Mouse (Mus musculus): ENCODE results near the gene Nfkbib. TPM values are rescaled to one million over a fixed set of nuclear protein-coding genes. Genes with fewer than 3 reads are reported as not detected.

The Nfkbib gene
- total RNA-seq (2017) = 23.5 and 24.3 TPM in 2 replicates

DNA sequence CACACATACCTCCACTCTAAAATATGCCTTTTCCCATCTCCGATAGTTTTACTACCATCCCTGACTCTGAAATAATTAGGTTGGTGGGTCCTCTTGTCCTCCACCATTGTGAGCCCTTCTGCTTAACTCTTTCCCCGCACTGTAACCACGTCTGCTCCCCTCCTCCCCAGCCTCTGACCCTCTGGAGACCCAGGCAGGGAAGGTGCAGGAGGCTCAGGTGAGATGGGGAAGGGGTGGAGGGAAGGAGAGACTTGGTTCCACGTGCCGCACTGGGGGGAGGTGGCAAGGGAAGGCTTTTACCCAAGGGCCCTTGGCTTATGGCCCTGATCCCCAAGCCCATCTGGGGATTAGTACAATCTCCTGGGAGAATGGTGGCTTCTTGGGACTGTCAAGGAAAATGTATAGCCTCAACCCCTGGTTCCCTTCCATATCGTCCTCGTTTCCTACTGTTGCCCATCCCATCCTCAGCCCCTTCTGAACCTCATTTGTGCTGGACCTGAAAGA lies at the start of gene Nfkbib:
Gene Nfkbib (minus strand): TSS at position 51 of the 504 bp plus-strand sequence.
- ATAC-seq (ENCODE audit: extremely low read depth, insufficient number of reproducible peaks, low FRiP score, poor library complexity, severe bottlenecking) = no peak

DNA sequence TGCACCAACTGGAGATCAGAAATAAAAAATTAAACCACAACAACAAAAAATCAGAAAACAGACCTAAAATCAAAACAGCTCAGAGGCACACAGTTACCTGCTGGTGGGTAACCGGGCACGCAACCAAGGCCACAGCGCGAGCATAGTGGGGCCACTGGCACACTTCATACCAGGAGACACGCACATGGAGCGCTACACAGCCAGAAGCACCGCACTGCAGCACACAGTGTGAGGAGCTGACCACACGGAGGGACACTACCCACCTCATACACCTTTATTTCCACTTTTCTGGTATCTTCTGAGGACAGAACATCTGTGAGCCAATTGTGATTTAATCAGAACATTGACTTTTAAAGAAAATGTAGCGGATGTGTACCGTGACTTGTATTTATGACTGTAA lies 49.6 kb upstream of the Nfkbib start:
- no peak for ATAC-seq (ENCODE audit: extremely low read depth, insufficient number of reproducible peaks, low FRiP score, poor library complexity, severe bottlenecking)

DNA sequence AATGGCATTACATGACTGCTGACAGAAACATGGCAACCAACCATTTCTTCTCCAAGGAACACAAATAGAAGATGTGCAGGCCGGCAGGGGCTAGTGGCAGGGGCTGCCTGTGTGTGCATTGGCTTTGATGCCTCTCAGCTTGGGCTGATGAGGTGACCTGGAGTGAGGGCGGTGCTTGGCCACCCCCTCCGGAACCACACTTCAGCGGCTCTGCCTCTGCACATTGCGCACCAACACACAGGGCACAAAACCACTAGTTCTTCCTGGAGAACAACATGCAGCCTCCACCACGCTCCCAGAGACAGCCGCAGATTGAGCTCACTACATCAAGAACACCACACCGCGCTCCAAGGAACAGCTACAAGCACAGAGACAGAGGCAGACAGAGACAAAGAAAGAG lies 48.9 kb upstream of the Nfkbib start:
- ATAC-seq (ENCODE audit: extremely low read depth, insufficient number of reproducible peaks, low FRiP score, poor library complexity, severe bottlenecking) = peak; percentile 79

DNA sequence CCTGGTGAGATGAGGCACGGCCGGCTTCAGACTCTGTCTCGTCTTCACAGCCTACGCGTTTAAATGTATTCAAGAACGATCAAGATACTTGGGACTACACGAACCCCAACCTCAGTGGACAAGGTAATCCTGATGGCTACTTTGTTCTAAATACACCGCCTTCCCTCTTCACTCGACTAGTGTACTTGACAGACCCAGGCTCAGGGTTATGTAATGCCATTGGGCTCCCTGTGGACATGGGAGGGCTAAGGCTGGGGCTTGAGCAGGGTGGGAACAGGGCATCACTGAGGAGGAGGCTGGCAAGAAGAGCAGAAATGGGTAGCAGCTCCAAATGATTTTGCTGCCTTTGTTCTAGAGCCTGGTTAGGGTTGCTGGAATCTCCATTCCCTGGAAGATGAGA lies 47.9 kb upstream of the Nfkbib start:
- no peak for ATAC-seq (ENCODE audit: extremely low read depth, insufficient number of reproducible peaks, low FRiP score, poor library complexity, severe bottlenecking)

DNA sequence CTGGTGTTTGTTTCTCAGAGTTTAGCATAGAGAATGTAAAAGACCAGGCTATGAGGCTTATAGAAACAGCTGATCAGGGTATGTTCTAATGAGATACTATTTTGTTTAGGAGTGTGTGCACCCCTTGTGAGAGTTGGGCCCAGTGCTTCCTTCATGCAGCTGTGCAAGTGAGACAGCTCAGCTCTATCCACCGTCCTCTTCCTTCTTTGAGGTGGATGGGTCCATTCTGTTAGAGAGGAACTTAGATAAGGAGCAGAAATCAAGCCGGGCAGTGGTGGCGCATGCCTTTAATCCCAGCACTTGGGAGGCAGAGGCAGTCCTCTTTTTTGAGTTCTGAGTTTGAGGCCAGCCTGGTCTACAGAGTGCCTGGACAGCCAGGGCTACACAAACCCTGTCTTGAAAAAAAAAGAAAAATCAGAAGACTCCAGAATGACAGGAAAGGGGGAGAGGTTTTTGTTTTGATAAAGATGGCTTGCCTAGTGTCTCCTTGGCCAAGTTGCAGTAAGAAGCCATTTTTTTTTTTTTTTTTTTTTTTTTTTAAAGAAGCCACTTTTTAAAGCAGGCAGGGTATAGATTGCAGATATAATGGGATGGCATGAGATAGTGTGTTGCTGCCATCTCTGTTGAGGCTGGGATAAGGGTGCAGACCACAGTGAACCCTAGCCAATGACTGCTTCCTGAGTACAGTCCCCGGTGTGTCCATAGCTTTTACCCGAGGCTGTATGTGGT lies 47.2 kb upstream of the Nfkbib start:
- no peak for ATAC-seq (ENCODE audit: extremely low read depth, insufficient number of reproducible peaks, low FRiP score, poor library complexity, severe bottlenecking)

DNA sequence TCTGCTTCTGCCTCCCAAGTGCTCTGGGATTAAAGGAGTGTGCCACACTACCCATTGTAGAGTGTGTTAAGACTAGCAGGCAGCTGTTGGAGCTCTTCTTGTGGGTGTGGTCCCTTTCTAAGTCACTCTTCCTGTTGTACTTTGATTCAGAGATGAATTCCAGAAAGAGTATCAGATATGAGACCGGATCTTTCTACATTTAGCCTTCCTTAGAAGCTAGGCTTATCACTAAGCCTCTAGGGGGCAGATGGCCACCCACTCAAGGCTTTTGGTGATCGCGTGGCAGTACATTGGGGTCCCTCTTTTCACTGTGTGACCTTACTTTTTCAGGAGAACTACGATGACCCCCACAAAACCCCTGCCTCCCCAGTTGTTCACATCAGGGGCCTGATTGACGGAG lies 45.6 kb upstream of the Nfkbib start:
- ATAC-seq (ENCODE audit: extremely low read depth, insufficient number of reproducible peaks, low FRiP score, poor library complexity, severe bottlenecking) = no peak

DNA sequence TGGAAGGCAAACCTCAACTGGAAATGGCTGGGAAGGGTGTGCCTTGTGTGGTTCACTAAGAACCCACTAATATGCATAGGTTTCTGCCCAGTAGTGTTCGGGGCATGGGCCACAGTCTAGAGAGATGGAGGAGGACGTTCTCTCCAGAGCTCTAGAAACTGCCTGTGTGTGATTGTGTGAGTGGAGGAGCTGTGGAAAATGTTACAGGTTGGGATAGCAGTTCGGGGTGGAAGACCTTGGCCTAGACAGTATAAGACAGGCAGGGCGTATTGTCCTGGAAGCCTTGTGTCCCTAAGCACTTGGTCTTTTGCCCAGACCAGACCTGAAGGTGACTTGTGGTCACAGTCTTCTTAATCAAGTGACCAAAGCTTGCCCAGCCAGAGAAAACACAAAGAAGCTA lies 45.1 kb upstream of the Nfkbib start:
- no peak for ATAC-seq (ENCODE audit: extremely low read depth, insufficient number of reproducible peaks, low FRiP score, poor library complexity, severe bottlenecking)

DNA sequence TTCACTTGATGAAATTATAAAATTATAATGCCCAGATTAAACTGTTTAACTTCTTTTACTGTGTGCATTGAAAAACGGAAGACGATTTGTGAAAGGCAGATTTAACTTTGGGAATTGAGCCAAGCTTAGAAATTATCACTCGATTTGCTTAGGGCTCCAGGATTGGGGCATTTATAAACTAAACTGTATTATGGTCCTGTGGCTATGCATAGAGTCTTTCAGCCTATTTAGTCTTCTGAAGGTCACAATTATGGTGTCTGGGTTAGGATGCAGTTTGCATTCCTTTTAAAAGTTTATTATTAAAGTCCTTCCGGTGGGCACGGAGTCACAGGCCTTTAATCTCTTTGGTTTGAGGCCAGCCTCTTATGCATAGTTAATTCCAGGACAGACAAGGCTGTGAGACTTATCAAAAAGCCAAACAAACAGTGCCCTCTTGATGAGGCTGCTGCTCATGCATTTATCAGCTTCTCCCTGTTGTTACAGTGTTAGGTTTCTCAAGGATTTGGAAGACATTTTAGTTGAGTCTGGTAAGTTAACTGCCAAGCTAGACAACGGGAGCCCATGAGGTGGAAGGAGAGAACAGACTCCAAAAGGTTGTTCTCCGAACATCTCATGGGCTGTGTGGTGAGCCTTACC lies 44.4 kb upstream of the Nfkbib start:
- no peak for ATAC-seq (ENCODE audit: extremely low read depth, insufficient number of reproducible peaks, low FRiP score, poor library complexity, severe bottlenecking)

DNA sequence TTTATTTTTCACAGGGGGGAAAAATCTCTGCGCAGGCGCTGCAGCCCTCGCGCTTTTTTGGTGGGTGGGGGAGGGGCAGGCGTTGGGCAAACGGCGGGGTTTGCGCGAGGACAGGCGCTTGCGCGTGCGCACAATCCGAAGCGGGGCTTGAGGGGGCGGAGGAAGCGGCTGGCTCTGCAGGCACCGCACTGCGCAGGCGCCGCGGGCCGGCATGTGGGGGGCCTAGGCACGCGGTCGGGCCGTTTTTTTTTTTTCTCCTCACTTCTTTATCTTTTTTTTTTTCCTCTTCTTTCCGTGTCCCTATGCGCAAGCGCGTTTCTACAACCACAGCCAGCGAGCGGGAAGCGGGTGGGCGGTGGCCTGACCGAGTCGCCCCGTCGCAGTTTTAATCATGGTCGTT lies 43.9 kb upstream of the Nfkbib start:
- no peak for ATAC-seq (ENCODE audit: extremely low read depth, insufficient number of reproducible peaks, low FRiP score, poor library complexity, severe bottlenecking)

DNA sequence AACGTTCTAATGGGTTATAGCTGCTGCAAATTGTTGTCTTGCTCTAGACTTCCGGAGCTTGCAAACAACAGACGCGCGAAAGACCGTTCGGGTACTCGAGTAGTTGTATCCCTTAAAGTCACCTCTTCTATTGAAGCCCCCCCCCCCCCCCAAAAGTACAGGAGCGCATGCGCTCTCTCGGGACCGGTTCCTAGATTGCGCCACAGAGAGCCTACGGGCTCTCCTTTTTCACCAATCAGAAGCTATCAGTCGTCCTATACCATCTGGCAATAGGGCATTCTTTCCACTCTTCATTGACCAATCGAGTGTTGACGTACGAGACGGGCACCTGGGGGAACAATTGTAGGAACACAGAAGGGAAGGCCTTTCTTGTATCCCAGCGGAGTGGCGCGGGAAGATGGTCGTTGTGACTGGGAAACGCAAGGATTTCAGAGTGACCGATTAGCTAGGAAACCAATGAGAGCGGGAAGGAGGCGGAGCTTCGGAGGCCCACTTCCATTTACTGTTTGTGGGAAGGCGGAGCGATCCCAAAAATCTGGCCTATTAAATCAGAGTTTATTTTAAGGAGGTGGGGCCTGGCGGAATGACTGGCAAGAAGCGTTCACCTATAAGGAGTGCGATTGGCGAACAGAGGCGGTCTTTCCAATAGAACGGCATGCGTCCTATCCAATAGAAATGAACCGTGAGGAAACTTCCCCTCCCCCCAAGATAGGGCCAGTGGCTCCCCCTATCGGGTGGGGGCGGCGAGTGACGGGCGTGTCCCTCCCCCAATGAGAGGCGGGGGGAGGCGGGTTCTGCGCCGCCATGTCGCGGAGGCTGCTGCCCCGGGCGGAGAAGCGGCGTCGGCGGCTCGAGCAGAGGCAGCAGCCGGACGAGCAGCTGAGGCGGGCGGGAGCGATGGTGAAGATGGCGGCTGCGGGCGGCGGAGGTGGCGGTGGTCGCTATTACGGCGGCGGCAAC lies 43.1 kb upstream of the Nfkbib start:
- peak; percentile 80 for ATAC-seq (ENCODE audit: extremely low read depth, insufficient number of reproducible peaks, low FRiP score, poor library complexity, severe bottlenecking)

DNA sequence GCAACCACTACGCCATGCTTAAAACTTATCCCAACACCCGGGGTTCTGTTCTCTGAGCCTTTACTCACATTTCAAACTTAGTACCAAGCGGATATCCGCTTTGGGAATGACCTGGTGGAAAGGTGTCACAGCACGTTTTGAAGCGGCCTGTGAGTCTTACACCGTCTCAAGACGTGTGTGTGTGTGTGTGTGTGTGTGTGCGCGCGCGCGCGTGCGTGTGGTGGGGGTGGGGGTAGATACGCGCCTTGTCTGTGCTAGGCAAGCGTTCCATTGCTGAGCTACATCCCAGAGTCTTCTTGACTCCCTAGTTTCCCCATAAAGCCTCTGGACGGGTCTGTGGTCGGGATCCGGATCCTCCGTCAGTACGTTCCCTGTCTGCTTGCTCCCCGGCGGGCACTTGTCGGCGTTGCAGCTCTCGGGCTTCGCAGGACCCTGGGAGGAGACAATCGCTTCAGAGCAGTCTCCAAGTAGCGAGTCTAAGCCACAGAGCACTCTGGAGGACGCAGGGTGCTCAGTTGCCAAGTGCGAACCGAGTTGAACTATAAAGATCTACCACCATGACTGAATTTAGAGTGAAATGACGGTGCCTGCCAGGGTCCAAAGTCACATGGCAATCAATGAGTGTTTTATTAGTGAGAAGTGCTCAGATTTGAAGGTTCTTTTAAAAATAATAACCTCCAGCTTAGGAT lies 42.2 kb upstream of the Nfkbib start:
- no peak for ATAC-seq (ENCODE audit: extremely low read depth, insufficient number of reproducible peaks, low FRiP score, poor library complexity, severe bottlenecking)

DNA sequence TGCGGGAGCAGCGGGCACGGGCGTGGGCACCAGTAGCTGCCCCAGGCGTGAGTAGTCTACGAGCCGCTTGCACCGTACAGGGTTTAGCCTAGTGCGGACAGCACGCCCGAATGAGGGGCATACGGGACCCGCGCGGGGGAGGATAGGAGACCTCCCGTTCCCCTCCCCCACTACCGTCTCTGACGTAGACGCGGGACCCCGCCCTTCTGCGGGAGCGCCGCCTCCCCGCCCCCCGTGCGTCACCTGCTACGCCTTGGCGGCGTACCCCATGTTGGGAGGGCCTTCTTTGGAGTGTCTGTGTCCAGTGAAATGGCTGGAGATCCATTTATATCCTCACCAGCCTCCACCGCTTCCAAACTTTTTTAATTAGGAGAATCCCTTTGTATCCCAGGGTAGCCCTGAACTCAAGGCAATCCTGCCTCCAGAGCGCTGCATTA lies 41.7 kb upstream of the Nfkbib start:
- peak; percentile 49 for ATAC-seq (ENCODE audit: extremely low read depth, insufficient number of reproducible peaks, low FRiP score, poor library complexity, severe bottlenecking)

DNA sequence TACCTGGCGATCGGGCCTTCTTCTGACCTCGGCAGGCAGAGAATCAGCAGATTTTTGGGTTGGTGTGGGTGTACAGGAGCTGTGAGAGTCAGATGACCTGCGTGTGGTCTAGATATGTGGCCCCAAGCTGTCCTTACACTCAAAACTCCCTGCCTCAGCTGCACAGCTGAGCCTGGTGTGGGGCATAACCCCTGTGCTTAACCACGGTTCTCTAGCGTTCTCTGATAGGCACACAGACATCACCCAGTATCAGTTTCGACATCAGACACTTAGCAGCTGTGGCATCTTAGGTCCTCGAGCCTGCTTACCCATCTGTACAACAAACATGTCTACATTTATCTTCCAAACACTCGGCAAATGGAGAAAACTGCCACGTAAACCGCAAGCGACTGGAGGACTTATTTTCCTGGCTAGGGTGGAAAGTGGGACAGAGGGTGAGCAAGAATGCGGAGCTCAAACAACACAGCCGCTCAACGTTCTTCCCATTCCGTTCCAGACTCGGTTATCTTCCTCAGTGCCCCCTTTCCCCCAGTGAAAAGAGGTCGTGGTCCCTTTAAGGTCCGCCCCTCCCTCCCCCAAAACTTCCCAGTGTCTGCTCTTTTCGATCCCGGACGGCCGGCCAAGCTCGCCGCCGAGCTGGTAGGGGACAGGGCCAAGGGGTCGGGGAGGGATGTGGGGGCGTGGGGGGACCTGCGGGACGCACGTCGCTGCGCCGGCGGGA lies 41.1 kb upstream of the Nfkbib start, which contains the start of gene Hnrnpl:
Gene Hnrnpl (plus strand): TSS at position 321 of the 721 bp plus-strand sequence.
- ATAC-seq (ENCODE audit: extremely low read depth, insufficient number of reproducible peaks, low FRiP score, poor library complexity, severe bottlenecking) = peak; percentile 13; the same call in 1 of the 2 replicates

DNA sequence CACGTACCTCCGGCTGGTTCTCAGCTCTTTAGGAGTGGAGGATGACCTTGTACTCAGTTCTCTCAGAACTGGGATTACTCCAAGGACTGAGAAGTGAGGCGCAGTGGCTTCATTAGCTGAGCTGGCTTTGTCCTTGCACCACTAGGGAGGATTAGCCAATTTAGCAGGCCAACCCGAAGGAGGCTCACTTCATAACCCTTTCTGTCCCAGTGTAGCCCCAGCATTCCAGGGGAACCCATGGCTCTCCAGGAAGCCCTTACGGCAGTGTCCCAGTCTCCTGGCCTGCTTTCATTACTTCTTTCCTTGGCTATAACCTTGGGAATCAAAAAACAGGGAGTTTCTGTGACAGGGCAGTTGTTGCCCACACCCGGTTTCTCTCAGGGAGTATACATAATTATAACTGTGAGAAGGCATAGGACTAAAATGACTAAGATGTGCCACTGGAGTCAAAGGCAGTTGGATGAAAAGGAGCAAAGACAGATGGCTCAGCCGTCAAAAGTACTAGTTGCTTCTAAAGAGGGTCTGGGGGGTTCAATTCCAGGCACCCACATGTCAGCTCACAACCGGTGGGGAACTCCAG lies 40.4 kb upstream of the Nfkbib start:
- no peak for ATAC-seq (ENCODE audit: extremely low read depth, insufficient number of reproducible peaks, low FRiP score, poor library complexity, severe bottlenecking)

DNA sequence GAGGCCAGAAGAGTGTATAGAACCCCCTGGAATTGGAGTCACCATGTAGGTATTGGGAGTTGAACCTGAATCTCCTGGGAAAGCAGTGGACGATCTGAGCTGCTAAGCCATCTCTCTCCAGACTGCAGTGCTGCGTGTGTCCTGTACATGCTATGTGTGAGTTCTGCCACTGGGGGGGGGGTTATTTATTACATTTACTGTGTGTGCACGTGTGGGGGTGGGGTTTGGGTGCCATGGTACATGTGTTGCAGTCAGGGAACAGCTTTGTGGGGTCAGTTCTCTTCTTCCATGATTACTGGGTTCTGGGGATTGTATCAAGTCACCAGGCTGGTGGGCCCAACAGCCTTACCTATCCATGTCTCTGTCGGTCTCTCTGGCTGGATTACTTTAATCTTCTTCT lies 39.6 kb upstream of the Nfkbib start:
- ATAC-seq (ENCODE audit: extremely low read depth, insufficient number of reproducible peaks, low FRiP score, poor library complexity, severe bottlenecking) = no peak

DNA sequence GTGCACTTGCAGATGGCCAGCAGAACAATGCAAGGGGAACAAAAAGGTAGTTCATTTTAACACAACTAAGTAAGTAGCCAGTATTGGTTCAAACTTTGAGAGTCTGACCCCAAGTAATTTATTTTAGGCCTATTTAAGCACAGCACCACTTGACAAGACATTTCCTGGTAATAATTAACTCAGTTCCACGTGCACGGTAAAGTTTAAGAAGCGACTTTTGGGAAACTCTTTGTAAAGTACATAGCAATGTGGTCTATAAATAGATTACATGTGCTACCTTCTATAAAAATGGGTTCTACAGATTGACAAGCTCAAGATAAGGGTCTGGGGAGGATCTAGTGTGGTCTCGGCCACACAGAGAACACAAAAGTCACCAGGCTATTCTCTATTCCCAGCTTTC lies 36.4 kb upstream of the Nfkbib start:
- ATAC-seq (ENCODE audit: extremely low read depth, insufficient number of reproducible peaks, low FRiP score, poor library complexity, severe bottlenecking) = no peak

DNA sequence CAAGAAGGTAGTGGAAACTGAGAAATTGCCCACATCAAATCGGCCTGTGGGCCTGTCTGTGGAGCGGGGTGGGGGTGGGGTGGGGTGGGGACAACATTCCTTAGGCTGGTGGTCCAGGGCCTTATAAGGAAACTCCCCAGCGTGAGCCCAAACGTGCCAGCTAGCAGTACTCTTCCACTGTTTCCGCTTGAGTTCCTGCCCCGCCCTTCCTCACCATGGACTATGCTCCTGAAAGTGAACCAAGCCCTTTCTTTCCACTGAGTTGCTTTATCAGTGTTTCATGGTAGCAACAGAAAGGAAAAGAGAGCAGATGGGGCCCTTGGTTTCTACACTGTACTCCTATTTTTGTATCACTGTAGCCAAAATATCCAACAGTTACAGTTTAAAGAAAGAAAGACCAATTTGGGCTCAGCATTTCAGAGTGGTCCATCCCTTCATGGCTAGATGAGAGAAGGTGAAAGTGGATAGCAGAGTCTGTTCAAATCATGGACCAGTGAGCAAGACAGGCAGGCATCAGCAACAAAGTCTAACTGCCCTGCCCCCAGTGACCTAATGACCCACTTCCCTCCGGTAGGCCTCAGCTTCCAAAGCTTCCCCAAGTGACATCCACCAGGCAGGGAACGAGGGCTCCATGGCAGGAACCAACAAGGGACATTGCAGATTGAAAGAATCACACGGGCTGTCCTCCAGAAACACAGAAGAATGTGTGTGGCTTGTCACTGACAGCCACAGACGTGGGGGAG lies 35.7 kb upstream of the Nfkbib start:
- no peak for ATAC-seq (ENCODE audit: extremely low read depth, insufficient number of reproducible peaks, low FRiP score, poor library complexity, severe bottlenecking)
